Mouse (Mus musculus) left cerebral cortex, adult 6 months (tissue): Measurements from ENCODE around the gene Kctd20. TPM values are rescaled to one million over a fixed set of nuclear protein-coding genes. Genes with fewer than 3 reads are reported as not detected.

Source experiments
- long read RNA-seq, 2 experiments: library from polyadenylated mRNA; unstranded; transcript quantifications; one replicate each; pipeline ENCODE4 v2.0.0; 2019 to 2020
- polyA plus RNA-seq: library from polyadenylated mRNA; unstranded; fragments of <200 nt; fragmentation: Nextera tagmentation; gene quantifications from 2 replicates; pipeline ENCODE4 v1.2.3, GENCODE M21; 2021

The Kctd20 gene
- polyA plus RNA-seq = 22.5 and 23.1 TPM in 2 replicates
- long read RNA-seq, experiment 1, full-length matches to known transcripts = 354 of 395 reads
- long read RNA-seq, experiment 1, partial matches to known transcripts = 20 of 395 reads
- long read RNA-seq, experiment 1, other reads (novel, unspliced or antisense) = 21 of 395 reads
- long read RNA-seq, experiment 2, full-length matches to known transcripts = 15 of 36 reads
- long read RNA-seq, experiment 2, partial matches to known transcripts = 5 of 36 reads
- long read RNA-seq, experiment 2, other reads (novel, unspliced or antisense) = 16 of 36 reads

DNA sequence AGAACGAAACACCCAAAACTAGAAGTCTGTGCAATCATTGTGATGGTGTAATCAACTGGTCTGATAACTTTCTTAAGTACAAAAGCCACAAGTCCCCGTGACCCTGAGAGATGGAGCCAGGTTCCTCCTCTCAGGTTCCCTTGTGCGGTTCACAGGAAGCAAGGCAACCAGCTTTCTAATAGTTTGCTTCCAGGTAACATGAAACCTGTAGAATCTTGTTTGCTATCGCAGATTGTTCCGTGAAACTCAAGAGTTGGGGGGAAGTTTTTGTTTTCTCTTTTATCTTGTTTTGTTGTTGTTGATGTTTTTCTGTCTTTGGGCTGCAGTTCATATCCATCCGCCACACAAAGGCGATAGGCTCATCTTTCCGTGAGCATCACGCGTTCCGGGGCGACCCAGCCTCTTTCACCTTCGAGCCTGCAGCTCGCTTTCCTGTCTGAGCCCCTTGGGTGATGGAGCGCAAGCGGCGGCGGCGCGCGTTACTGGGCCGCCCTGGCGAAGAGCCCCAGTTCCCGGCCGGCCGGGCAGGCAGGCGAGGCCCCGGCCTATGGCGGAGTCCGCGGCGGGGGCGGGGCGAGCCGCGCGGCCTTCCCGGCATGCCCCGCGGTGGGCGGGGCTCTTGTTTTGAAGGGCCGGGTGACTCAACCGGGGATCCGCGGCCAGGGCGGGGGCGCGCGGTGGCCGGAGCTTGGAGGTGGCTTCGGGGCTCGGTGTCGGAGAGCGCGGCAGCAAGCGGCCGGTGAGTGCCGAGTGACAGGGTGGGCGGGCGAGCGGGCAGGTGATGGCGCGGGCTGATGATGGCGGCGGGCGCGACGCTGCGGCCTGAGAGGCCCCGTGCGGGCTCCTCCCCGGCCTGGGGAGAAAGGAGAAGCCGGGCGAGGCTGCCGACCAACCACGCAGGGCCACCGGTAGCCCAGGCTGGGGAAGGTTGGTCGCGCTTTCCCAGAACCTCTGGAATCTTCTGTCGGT lies at the start of gene Kctd20:
Gene Kctd20, plus strand, starts transcription at position 120 of the 969 bp plus-strand sequence.

DNA sequence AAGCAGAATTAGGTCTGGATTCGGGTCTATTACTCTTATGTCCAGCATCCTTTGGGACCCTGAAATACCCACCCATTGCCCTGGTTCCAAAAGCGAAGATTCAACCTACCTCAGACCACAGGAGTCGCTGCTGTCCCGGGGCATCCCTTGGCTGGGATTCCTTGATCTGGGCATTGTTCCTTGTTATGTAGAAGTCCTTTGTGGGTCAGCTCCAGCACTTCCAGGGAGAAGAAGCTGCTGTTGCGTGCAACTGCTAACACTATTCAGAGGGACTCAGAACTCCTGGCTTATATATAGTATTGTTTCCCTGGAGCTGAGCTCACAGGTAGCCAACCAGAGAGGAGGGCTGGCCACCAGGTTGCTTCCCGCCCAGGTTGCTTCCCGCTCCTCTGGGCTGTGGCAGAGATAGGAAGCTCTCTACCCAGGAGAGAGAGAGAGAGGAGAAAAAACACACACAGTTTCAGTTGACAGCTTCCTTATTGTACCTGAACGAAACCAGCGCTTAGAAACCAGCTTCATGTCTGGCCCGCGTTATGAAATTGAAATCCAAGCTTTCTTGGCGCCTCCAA lies 36.6 kb upstream of the Kctd20 start, which contains the start of gene 4930539E08Rik:
Gene 4930539E08Rik, minus strand, starts transcription at position 265 of the 569 bp plus-strand sequence.

GRCm38 (mm10) chr17:28943740-28944139 lies 8.0 kb upstream of the Kctd20 start, which contains the start of gene Pxt1:
Gene Pxt1, minus strand, starts transcription at chr17:28943840.

DNA sequence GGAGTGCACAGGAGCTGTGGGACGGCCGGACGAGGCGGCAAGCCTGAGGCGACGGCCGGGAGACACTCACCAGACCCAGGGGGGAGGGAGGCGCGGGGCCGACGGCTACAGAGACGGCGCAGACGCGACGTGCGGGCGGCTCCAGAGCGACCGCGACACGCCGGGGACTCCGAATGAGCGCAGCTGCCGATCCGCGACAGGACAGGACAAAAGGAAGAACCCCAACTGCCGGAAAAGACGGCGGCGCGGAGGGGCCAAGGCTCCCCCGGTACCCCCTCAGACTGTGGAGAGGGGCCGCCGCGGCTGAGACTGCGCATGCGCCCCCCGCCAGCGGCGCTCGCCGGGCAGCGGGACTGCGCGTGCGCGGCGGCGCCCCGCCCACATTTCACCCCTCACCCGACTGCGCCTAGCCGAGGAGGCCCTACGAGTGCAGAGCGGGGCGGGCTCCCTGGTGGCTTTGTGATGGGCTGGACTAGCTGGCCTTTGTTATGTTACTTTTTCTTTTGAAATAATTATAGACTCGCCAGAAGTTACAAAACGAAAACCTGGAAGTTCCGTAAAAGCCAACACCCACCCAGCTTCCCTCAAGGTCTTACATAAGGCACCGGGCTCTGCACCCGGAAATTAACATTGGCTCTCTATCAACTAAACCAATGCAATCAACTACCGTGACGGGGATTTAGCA lies 56.0 kb downstream of the Kctd20 start, which contains the start of gene Stk38:
Gene Stk38, minus strand, starts transcription at position 355 of the 685 bp plus-strand sequence.

Other genes starting within 250 kb of the Kctd20 start
- not detected in 2 replicates for gene AC170998.1, start 225.9 kb upstream of the Kctd20 start, polyA plus RNA-seq
- gene Mapk13, start 182.7 kb upstream of the Kctd20 start, polyA plus RNA-seq = 1.3 and 1.4 TPM in 2 replicates
- gene Brpf3, start 150.9 kb upstream of the Kctd20 start, polyA plus RNA-seq = 3.0 and 4.4 TPM in 2 replicates
- 0.18 and 0.20 TPM in 2 replicates for gene Pnpla1, start 93.5 kb upstream of the Kctd20 start, polyA plus RNA-seq
- gene 4930539E08Rik, start 36.6 kb upstream of the Kctd20 start, polyA plus RNA-seq = 1.8 and 3.4 TPM in 2 replicates
- gene Pxt1, start 8.1 kb upstream of the Kctd20 start, polyA plus RNA-seq = 0.15 TPM in 1 of 2 replicates, not detected in the other
- 9.9 and 10.0 TPM in 2 replicates for gene Stk38, start 56.0 kb downstream of the Kctd20 start, polyA plus RNA-seq
- gene Srsf3, start 80.7 kb downstream of the Kctd20 start, polyA plus RNA-seq = 120 and 131 TPM in 2 replicates
- 37.1 and 38.6 TPM in 2 replicates for gene Cdkn1a, start 139.0 kb downstream of the Kctd20 start, polyA plus RNA-seq
- gene Rab44, start 162.2 kb downstream of the Kctd20 start, polyA plus RNA-seq = 0.08 TPM in 1 of 2 replicates, not detected in the other